1 mouse cellular context compared by ENCODE assay signal in the genomic region with DNA sequence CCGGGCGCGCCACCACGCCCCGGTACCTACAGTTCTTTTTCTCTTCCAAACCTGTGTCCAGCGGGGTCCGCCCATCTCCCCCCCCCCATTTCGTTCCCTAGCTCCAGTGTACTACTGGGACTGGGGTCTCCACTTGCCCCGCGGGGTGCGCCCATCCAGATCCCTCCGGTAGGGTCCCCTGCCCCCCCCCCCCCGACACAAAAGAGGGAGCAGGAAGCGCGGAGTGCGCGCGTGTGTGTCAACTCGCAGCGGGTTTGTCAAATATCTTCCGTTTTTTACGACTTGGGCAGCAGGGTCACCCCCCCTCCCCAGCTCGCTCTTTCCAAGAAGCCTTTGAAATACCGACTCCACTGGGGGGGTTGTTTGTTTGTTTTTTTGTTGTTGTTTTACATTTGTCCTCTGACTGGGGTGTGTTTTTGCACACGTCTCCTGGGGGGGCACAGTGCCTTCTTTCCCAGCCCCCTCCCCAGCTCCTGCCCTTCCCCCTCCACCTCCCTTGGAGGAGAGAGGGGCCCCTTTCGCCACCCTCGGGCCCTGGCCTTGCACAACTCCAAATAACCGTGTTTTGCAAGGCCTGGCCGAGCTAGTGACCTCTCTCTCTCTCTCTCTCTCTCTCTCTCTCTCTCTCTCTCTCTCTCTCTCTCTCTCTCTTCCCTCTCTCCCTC.
TF ChIP-seq lines count a peak whose summit lies in the region.

No protein-coding gene starts in this region.

TF ChIP-seq in CH12.LX, 34 proteins besides CTCF, POLR2A, EP300 and RAD21:
- 0 out of 2 replicates have a peak, but pooled peaks have one; percentile 11 for TF ChIP-seq HCFC1 (IDR thresholded peaks at IDR 0.05; ENCODE audit: low read depth, low read length)
- TF ChIP-seq MXI1 (IDR thresholded peaks at IDR 0.05; ENCODE audit: low read depth, low read length) = no peak
- TF ChIP-seq MAZ (IDR thresholded peaks at IDR 0.05; ENCODE audit: low read depth, low read length) = 0 out of 2 replicates have a peak, but pooled peaks have one; percentile 2
- TF ChIP-seq TCF12 (IDR thresholded peaks at IDR 0.05; ENCODE audit: low read depth, low read length) = 0 out of 2 replicates have a peak, but pooled peaks have one; percentile 30
- peak; percentile 66; the same call in 1 of the 2 replicates for TF ChIP-seq CHD2 (IDR thresholded peaks at IDR 0.05; ENCODE audit: low read length)
- TF ChIP-seq ZC3H11A (IDR thresholded peaks at IDR 0.05; ENCODE audit: low read depth, low read length) = no peak
- no peak for TF ChIP-seq ZNF384 (IDR thresholded peaks at IDR 0.05; ENCODE audit: low read depth, low read length)
- no peak for TF ChIP-seq KAT2A (IDR thresholded peaks at IDR 0.05; ENCODE audit: insufficient replicate concordance, low read length)
- no peak for TF ChIP-seq ETS1 (conservative IDR thresholded peaks at IDR 0.05; ENCODE audit: low read depth, low read length)
- TF ChIP-seq GABPA (IDR thresholded peaks at IDR 0.05; ENCODE audit: insufficient replicate concordance, low read depth, low read length) = no peak
- TF ChIP-seq CHD1 (IDR thresholded peaks at IDR 0.05; ENCODE audit: low read depth, low read length) = no peak; the same call in 1 of the 2 replicates
- no peak for TF ChIP-seq SIN3A (IDR thresholded peaks at IDR 0.05; ENCODE audit: low read length)
- peak; percentile 3; the same call in 1 of the 2 replicates for TF ChIP-seq IRF4 (IDR thresholded peaks at IDR 0.05; ENCODE audit: low read depth, low read length)
- no peak for TF ChIP-seq MEF2A (IDR thresholded peaks at IDR 0.05; ENCODE audit: borderline replicate concordance, low read depth, low read length)
- TF ChIP-seq NELFE (IDR thresholded peaks at IDR 0.05; ENCODE audit: low read depth, low read length) = 0 out of 2 replicates have a peak, but pooled peaks have one; percentile 3
- TF ChIP-seq BHLHE40 (IDR thresholded peaks at IDR 0.05; ENCODE audit: low read depth, low read length) = no peak
